Mouse (Mus musculus): ENCODE measurements around the gene Lilra5.
"Not testable (repeated sequence)": the region's sequence is repeated elsewhere in the genome, so short reads cannot be mapped to it uniquely, and the experiment has no call there.

The Lilra5 gene

DNA sequence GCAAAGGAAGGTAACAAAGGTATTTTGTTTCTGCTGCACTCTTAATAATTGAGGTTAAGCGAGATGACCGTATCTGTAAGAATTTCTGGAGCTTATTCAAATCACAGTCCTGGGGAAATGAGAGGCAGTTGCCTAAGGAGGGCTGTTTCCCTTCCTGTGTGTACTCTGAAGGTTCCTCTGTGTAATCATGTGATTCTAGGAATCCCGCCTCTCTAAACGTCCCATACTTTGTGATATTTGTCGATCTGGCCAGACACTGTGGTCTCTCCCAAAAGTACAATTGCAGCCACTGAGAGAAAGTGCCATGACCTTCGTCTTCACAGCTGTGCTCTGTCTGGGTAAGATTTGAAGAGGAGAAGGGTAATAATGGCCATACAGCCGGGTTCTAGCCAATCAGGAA, at the start of gene Lilra5:
TSS of gene Lilra5 (plus strand) at position 301 of the 400 bp plus-strand sequence.
- no peak for DNase-seq (ENCODE audit: low spot score in 2 of 2)

DNA sequence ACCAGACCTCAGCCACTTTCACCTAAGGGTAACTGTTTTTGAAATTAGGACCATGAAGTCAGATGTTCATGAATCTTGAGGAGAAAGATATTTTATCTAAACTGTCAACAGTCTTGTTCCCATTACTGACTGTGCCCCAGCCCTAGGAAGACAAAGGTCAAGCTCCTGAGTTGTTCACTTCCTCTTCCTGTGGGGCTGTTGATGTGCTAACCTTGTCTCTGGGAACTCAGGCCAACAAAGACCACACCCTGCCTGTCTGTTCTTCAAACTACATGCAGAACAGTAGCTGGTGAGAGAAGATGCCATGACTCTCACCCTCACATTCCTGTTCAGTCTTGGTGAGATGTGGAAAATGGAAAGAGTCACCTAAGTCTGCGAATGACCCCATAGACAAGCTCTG, 30.4 kb upstream of the Lilra5 start:
- no peak for DNase-seq (ENCODE audit: low spot score in 2 of 2)

DNA sequence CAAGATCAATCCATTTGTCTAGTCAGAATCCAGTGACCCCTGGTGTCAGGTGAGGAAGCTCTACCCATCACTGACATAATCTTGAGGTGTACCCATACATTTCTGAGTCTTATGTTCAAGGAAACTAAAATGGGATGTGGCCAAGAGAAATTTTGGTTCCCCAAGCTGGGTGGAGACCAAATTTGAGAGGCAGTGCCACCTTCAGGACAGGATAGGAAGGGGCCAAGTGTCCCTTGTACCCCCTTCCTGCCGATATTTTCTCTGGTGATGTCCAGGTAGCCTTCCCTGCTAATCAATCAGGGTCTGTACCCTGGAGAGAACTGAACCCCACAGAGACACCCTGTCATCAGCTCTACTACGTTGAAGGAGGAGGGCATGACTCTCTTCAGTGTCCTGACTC, 28.9 kb upstream of the Lilra5 start:
- no peak for DNase-seq (ENCODE audit: low spot score in 2 of 2)

DNA sequence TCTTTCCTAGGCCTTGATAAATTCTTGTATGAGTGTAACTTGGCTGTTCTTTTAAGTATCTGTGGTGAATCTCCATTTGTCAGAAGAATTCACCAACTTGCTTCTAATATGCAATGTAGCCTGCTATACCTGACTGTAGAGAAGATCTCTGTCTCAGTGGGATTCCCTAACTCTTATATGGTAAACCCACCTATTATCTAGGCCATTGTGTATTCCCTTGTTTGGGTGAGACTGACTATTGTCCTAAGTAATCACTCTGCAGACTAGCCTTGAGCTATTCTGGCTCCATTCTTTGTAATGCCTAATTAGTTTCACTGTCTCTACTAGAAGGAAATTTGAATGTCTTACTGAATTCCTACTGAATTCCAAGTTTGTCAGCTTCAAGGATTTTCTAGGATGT, 24.1 kb upstream of the Lilra5 start:
- not testable (repeated sequence) for DNase-seq (ENCODE audit: low spot score in 2 of 2)

GRCm38 (mm10) chr7:4215396-4215795, 22.2 kb upstream of the Lilra5 start:
- DNase-seq (ENCODE audit: low spot score in 2 of 2), result no peak

DNA sequence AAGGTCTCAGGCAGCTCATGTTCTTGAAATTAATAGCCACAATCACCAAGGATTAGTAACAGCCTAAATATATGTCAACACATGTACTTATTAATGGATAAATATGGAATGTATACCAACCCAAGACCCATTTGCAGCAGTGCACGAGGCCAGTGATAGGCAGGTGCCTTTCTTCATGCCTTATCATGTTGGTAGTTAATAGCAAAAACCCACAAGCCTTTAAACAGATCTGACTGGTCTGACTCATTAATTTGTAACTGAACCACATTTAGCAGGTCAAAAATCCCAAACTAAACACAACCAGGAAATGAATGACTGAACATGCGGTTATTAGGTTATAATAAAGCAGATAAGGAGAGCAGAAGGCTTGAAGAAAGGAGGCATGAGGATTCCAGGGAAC, 21.7 kb upstream of the Lilra5 start:
- DNase-seq (ENCODE audit: low spot score in 2 of 2), result no peak

- DNase-seq (ENCODE audit: low spot score in 2 of 2), result no peak
Measured at GRCm38 (mm10) chr7:4235536-4235935, 2.0 kb upstream of the Lilra5 start.

GRCm38 (mm10) chr7:4239038-4239721, 1.6 kb downstream of the Lilra5 start:
- no peak for DNase-seq (ENCODE audit: low spot score in 2 of 2)

DNA sequence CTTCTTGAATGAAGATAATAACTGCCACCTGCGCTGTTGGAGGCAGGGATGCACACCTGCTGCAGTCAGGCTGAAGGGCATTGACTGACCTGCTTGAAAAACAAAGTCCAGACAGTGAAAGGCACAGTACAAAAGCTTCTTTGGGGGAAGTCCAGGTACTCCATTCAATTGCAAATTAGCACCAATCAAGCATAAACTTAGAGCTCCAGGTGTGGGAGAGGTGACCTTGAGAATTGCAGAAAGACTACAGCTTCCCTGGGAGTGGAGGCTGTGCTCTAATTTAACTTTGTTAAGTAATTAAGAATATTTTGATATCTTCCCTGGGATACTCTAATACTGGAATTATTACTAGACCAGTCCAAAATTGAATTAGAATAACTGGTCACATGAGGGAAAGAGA, 13.7 kb downstream of the Lilra5 start:
- not testable (repeated sequence) for DNase-seq (ENCODE audit: low spot score in 2 of 2)

- DNase-seq (ENCODE audit: low spot score in 2 of 2), result not testable (repeated sequence)
Measured at GRCm38 (mm10) chr7:4256060-4256459, 18.5 kb downstream of the Lilra5 start.

- DNase-seq (ENCODE audit: low spot score in 2 of 2), result not testable (repeated sequence)
Measured at GRCm38 (mm10) chr7:4260521-4260920, 23.0 kb downstream of the Lilra5 start.

- DNase-seq (ENCODE audit: low spot score in 2 of 2), result not testable (repeated sequence)
Measured at GRCm38 (mm10) chr7:4272106-4272505, 34.6 kb downstream of the Lilra5 start.

DNA sequence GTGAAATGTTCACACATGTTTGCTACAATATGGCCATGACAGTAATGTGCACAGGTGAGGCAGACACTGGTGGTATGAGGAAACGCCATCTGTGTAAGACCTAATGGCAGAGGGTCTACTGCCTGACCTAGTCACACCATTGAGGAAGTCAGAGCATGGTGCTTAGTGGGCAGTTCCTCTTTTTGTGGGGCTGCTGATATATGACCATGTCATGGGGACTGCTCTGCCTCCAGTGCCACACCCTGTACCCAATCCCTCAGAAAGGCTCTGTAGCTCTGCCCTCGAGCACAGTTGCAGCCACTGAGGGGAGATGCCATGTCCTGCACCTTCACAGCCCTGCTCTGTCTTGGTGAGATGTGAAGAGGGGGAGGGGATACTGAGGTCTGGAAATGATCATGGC, 36.3 kb downstream of the Lilra5 start:
- peak in 1 of 2 experiments; percentile 7 for DNase-seq (ENCODE audit: low spot score in 2 of 2)

- DNase-seq (ENCODE audit: low spot score in 2 of 2), result not testable (repeated sequence)
Measured at GRCm38 (mm10) chr7:4275500-4275899, 37.9 kb downstream of the Lilra5 start.

GRCm38 (mm10) chr7:4292638-4293037, 55.1 kb downstream of the Lilra5 start:
- no peak for DNase-seq (ENCODE audit: low spot score in 2 of 2)

All from spleen, postnatal 14 days (tissue).